Mouse (Mus musculus): ENCODE measurements around the gene Cep104.

DNA sequence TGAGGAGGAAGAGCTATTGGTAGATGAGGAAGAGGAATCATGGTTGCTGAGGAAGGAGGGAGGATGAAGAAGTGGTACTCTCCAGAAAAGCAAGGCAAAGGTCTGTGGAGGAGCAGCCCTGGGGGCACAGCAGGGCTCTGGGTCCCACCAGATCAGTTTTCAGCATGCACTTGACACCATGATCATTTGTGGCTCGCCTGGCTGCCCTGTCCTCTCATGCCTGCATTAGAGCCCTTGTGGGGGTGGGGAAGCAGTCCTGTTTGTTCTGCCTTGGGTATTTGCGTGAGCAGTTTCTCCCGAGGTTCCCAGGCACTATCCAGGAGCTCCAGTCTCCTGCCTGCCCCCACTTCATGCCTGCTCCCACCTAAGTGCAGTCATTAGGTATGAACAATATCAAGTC, 62.1 kb downstream of the Cep104 start:
- TF ChIP-seq CTCF (IDR thresholded peaks at IDR 0.05; ENCODE audit: low read depth, low read length): no peak
- no peak for TF ChIP-seq POLR2A (IDR thresholded peaks at IDR 0.05; ENCODE audit: extremely low read depth, insufficient read depth, low read length)

Measured in liver, adult 2 months (tissue).